Comparison of ENCODE assay signal across 7 mouse cellular contexts in genomic region chr8:12948574-12948961, GRCm38 (mm10).
DNase-seq lines count a peak whose midpoint lies in the region; ATAC-seq lines count a peak whose summit lies in the region.

No protein-coding gene starts in this region.

- intact Hi-C loops in left cerebral cortex, postnatal 4 days (cut with DNase I) = no loop called here
- intact Hi-C loops in left cerebral cortex, postnatal 10 days (cut with DNase I) = no loop called here

- H3K4me3 ChIP-seq in embryonic facial prominence, embryonic 15.5 days (replicated peaks) = peak overlapping the region; percentile 43
- peak overlapping the region; percentile 27 for H3K4me3 ChIP-seq in intestine, embryonic 14.5 days (ENCODE audit: low read depth, low read length)

- H3K9ac ChIP-seq in embryonic facial prominence, embryonic 15.5 days = peak overlapping the region; percentile 10; the same call in 1 of the 2 replicates
- no peak overlapping the region for H3K9ac ChIP-seq in intestine, embryonic 14.5 days (ENCODE audit: low read length)

- no peaks in the 10 kb centered on the region for H3K9me3 ChIP-seq in embryonic facial prominence, embryonic 15.5 days (replicated peaks)
- no peaks in the 10 kb centered on the region for H3K9me3 ChIP-seq in intestine, embryonic 14.5 days (ENCODE audit: control insufficient read depth, low read length)

- peak overlapping the region; percentile 53 for H3K4me2 ChIP-seq in embryonic facial prominence, embryonic 15.5 days (replicated peaks)
- H3K4me2 ChIP-seq in intestine, embryonic 14.5 days (ENCODE audit: low read length) = peak overlapping the region; percentile 53

- peak overlapping the region; percentile 39; the same call in 1 of the 2 replicates for H3K27ac ChIP-seq in embryonic facial prominence, embryonic 15.5 days (replicated peaks)
- H3K27ac ChIP-seq in intestine, embryonic 14.5 days (ENCODE audit: low read depth) = no peak overlapping the region

- WGBS in embryonic facial prominence, embryonic 15.5 days = 12% methylated on average over 3 of the region's 3 CpGs
- WGBS in intestine, embryonic 14.5 days = 28% methylated on average over 3 of the region's 3 CpGs

- H3K27me3 ChIP-seq in embryonic facial prominence, embryonic 15.5 days = no peaks in the 10 kb centered on the region
- H3K27me3 ChIP-seq in intestine, embryonic 14.5 days (replicated peaks; ENCODE audit: control insufficient read depth, insufficient read depth, low read length) = no peaks in the 10 kb centered on the region

- H3K36me3 ChIP-seq in embryonic facial prominence, embryonic 15.5 days = no peaks in the 10 kb centered on the region
- no peaks in the 10 kb centered on the region for H3K36me3 ChIP-seq in intestine, embryonic 14.5 days (ENCODE audit: control insufficient read depth, insufficient read depth, low read length)

- DNase-seq in left cerebral cortex, postnatal 4 days = peak; percentile 72
- DNase-seq in left cerebral cortex, postnatal 10 days (ENCODE audit: extremely low spot score in 1 of 2, low spot score in 2 of 2) = no peak
- DNase-seq in intestine, embryonic 14.5 days (ENCODE audit: low spot score) = no peak
- DNase-seq in retina, postnatal 1 day = peak; percentile 57
- no peak for DNase-seq in MN1 (ENCODE audit: low spot score)
- DNase-seq in ovary, postnatal 14 days (ENCODE audit: low spot score) = no peak

- no peak for ATAC-seq in embryonic facial prominence, embryonic 15.5 days (ENCODE audit: insufficient number of reproducible peaks, low FRiP score, low TSS enrichment, low read depth)
- no peak for ATAC-seq in intestine, embryonic 14.5 days (replicated peaks; ENCODE audit: low FRiP score, low TSS enrichment, low read depth)

- peaks cover 27% of the 10 kb centered on the region for H3K4me1 ChIP-seq in embryonic facial prominence, embryonic 15.5 days
- peaks cover 9% of the 10 kb centered on the region for H3K4me1 ChIP-seq in intestine, embryonic 14.5 days (replicated peaks; ENCODE audit: control insufficient read depth, insufficient read depth, low read length)

Comparison
In these comparisons a context has a peak if more than half of its experiments do, and no peak if none do; other contexts are left out.
1. DNase-seq: peak in left cerebral cortex, postnatal 4 days (single experiment) and retina, postnatal 1 day (single experiment); none in left cerebral cortex, postnatal 10 days (0 of 2), intestine, embryonic 14.5 days (single experiment), MN1 (single experiment) and ovary, postnatal 14 days (single experiment).